In the genomic region with DNA sequence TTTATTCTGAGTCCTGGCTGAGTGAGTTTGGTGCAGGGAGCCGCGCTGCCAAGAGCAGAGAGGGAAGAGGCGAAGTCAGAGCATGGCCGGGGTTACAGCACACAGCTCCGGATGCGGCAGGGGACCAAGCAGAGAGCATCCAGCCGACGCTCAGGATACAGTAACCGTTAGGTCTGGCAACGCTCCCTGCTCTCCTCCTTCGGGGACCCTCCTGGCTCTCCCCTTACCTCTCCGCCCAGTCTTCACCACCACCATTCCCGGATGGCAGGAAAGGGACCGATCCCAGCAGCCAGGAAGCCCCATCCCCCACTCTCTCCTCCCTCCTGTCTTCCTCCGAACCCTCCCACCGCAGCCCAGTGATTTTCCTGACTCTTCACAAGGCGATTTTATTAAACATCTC, we compare ENCODE assay signal across 8 mouse cellular contexts. TPM values are rescaled to one million over a fixed set of nuclear protein-coding genes. Genes with fewer than 3 reads are reported as not detected.
DNase-seq lines count a peak whose midpoint lies in the region; ATAC-seq and TF ChIP-seq lines count a peak whose summit lies in the region.

No protein-coding gene starts in this region.

- no peak for ATAC-seq in heart, postnatal 0 days (ENCODE audit: insufficient read depth, low read depth)
- peak; percentile 57; the same call in 1 of the 2 replicates for ATAC-seq in limb, embryonic 14.5 days (ENCODE audit: low FRiP score, low read depth)
- ATAC-seq in stomach, embryonic 14.5 days (ENCODE audit: insufficient number of reproducible peaks, insufficient read depth, low FRiP score, low read depth): no peak

- no peaks in the 10 kb centered on the region for H3K36me3 ChIP-seq in testis, adult 2 months (ENCODE audit: control insufficient read depth, insufficient read depth, low read length)
- H3K36me3 ChIP-seq in heart, postnatal 0 days (replicated peaks; ENCODE audit: control insufficient read depth, insufficient read depth, low read length): no peaks in the 10 kb centered on the region
- H3K36me3 ChIP-seq in limb, embryonic 14.5 days (ENCODE audit: control insufficient read depth, insufficient read depth, low read length): no peaks in the 10 kb centered on the region
- H3K36me3 ChIP-seq in stomach, embryonic 14.5 days (ENCODE audit: control insufficient read depth, insufficient read depth, low read length): no peaks in the 10 kb centered on the region

- TF ChIP-seq EP300 in heart, postnatal 0 days (IDR thresholded peaks at IDR 0.05; ENCODE audit: low read depth): no peak

- no peak for TF ChIP-seq CTCF in testis, adult 2 months (IDR thresholded peaks at IDR 0.05; ENCODE audit: control insufficient read depth, insufficient read depth, insufficient replicate concordance, low read depth, low read length)
- TF ChIP-seq CTCF in heart, postnatal 0 days (IDR thresholded peaks at IDR 0.05; ENCODE audit: low read depth): no peak

- H3K4me2 ChIP-seq in heart, postnatal 0 days (ENCODE audit: low read depth, low read length): peak overlapping the region; percentile 61
- H3K4me2 ChIP-seq in limb, embryonic 14.5 days (replicated peaks; ENCODE audit: low read depth, low read length, severe bottlenecking): peak overlapping the region; percentile 74
- peak overlapping the region; percentile 62 for H3K4me2 ChIP-seq in stomach, embryonic 14.5 days (replicated peaks; ENCODE audit: low read depth, low read length)

- peak overlapping the region; percentile 39 for H3K4me3 ChIP-seq in testis, adult 2 months (ENCODE audit: control insufficient read depth, low read depth, low read length)
- H3K4me3 ChIP-seq in heart, postnatal 0 days (ENCODE audit: low read depth, low read length): peak overlapping the region; percentile 34
- H3K4me3 ChIP-seq in limb, embryonic 14.5 days (replicated peaks; ENCODE audit: low read length): peak overlapping the region; percentile 41
- H3K4me3 ChIP-seq in stomach, embryonic 14.5 days (ENCODE audit: low read depth, low read length): peak overlapping the region; percentile 34

- H3K27me3 ChIP-seq in testis, adult 2 months (ENCODE audit: control insufficient read depth, insufficient read depth, low read length): no peaks in the 10 kb centered on the region
- H3K27me3 ChIP-seq in heart, postnatal 0 days (ENCODE audit: control insufficient read depth, insufficient read depth, low read length): 0 out of 2 replicates have a peak, but pooled peaks cover 5% of the 10 kb centered on the region
- H3K27me3 ChIP-seq in limb, embryonic 14.5 days (ENCODE audit: control insufficient read depth, insufficient read depth, low read length): no peaks in the 10 kb centered on the region
- no peaks in the 10 kb centered on the region for H3K27me3 ChIP-seq in stomach, embryonic 14.5 days (ENCODE audit: control insufficient read depth, insufficient read depth, low read length)

- no peak overlapping the region for H3K9ac ChIP-seq in heart, postnatal 0 days (replicated peaks; ENCODE audit: low read depth, low read length)
- peak overlapping the region; percentile 56 for H3K9ac ChIP-seq in limb, embryonic 14.5 days (ENCODE audit: low read depth, low read length, severe bottlenecking)
- H3K9ac ChIP-seq in stomach, embryonic 14.5 days (replicated peaks; ENCODE audit: low read depth, low read length): peak overlapping the region; percentile 28; the same call in 1 of the 2 replicates

- H3K27ac ChIP-seq in testis, adult 2 months (ENCODE audit: control insufficient read depth, insufficient read depth, low read depth, low read length): no peak overlapping the region
- no peak overlapping the region for H3K27ac ChIP-seq in heart, postnatal 0 days (ENCODE audit: low read depth)
- no peak overlapping the region for H3K27ac ChIP-seq in limb, embryonic 14.5 days (replicated peaks; ENCODE audit: low read depth, low read length)
- no peak overlapping the region for H3K27ac ChIP-seq in stomach, embryonic 14.5 days (ENCODE audit: low read length)

- H3K4me1 ChIP-seq in testis, adult 2 months (ENCODE audit: control insufficient read depth, insufficient read depth, low read length): peaks cover 7% of the 10 kb centered on the region
- no peaks in the 10 kb centered on the region for H3K4me1 ChIP-seq in heart, postnatal 0 days (ENCODE audit: control insufficient read depth, insufficient read depth)
- no peaks in the 10 kb centered on the region for H3K4me1 ChIP-seq in limb, embryonic 14.5 days (ENCODE audit: control insufficient read depth, insufficient read depth, low read length)
- no peaks in the 10 kb centered on the region for H3K4me1 ChIP-seq in stomach, embryonic 14.5 days (ENCODE audit: control insufficient read depth, insufficient read depth, low read length)

- 1% methylated on average over 17 of the region's 17 CpGs for WGBS in heart, postnatal 0 days
- 0% methylated on average over 17 of the region's 17 CpGs for WGBS in limb, embryonic 14.5 days
- WGBS in stomach, embryonic 14.5 days: under 1% methylated on average over 17 of the region's 17 CpGs

- peak; percentile 20 for DNase-seq in adrenal gland, postnatal 14 days
- no peak for DNase-seq in adrenal gland, adult 8-10 months
- no peak for DNase-seq in testis, postnatal 14 days (ENCODE audit: low spot score)
- no peak for DNase-seq in heart, postnatal 0 days (ENCODE audit: low spot score)
- peak; percentile 55 for DNase-seq in limb, embryonic 14.5 days (ENCODE audit: low spot score)
- DNase-seq in thymus, postnatal 0 days (ENCODE audit: low spot score): no peak

- no peak for TF ChIP-seq POLR2A in testis, adult 2 months (IDR thresholded peaks at IDR 0.05; ENCODE audit: control insufficient read depth, low read depth, low read length)
- peak; percentile 60; the same call in 1 of the 2 replicates for TF ChIP-seq POLR2A in limb, embryonic 14.5 days (IDR thresholded peaks at IDR 0.05; ENCODE audit: borderline replicate concordance, extremely low read depth, insufficient read depth, insufficient read length)

- no peaks in the 10 kb centered on the region for H3K9me3 ChIP-seq in heart, postnatal 0 days (replicated peaks; ENCODE audit: control insufficient read depth, low read length)
- no peaks in the 10 kb centered on the region for H3K9me3 ChIP-seq in limb, embryonic 14.5 days (ENCODE audit: control insufficient read depth, low read length)
- no peaks in the 10 kb centered on the region for H3K9me3 ChIP-seq in stomach, embryonic 14.5 days (ENCODE audit: control insufficient read depth, low read depth, low read length)

RNA-seq across cellular contexts. Expression of gene Cabp1, which starts 20.7 kb away (rescaled TPM):
- 9.9 and 11.1 TPM in 2 replicates for total RNA-seq in adrenal gland, postnatal 14 days (2021)
- 10 to 100 TPM; 11.8 to 59.6 (median 41.5) TPM for total RNA-seq in adrenal gland, adult 8-10 months (2022)
- 7.2 and 9.1 TPM in 2 replicates for polyA plus RNA-seq in testis, adult 2 months (2012; rRNA removed)
- 0.39 and 4.1 TPM in 2 replicates for total RNA-seq in heart, postnatal 0 days (2014; rRNA removed; ENCODE audit: low replicate concordance)
- polyA plus RNA-seq in heart, postnatal 0 days (2015; fragmentation: Nextera tagmentation; extraction: Ambion mirVana): 0.78 and 0.96 TPM in 2 replicates
- 3.1 and 4.7 TPM in 2 replicates for polyA plus RNA-seq in limb, embryonic 14.5 days (2012; rRNA removed)
- 1.2 and 1.5 TPM in 2 replicates for polyA plus RNA-seq in limb, embryonic 14.5 days (2014; fragmentation: Nextera tagmentation; extraction: Ambion mirVana)
- polyA plus RNA-seq in stomach, embryonic 14.5 days (2014; fragmentation: Nextera tagmentation; extraction: Ambion mirVana): 1.00 and 1.5 TPM in 2 replicates
- 0.99 and 1.4 TPM in 2 replicates for polyA plus RNA-seq in thymus, postnatal 0 days (2015; fragmentation: Nextera tagmentation; extraction: Ambion mirVana)

RNA-seq across cellular contexts. Expression of gene Pop5, which starts 20.8 kb away (rescaled TPM):
- total RNA-seq in adrenal gland, postnatal 14 days (2021): 92.6 and 92.9 TPM in 2 replicates
- 10 to 100 TPM; 75.9 to 87.9 (median 84.9) TPM for total RNA-seq in adrenal gland, adult 8-10 months (2022)
- polyA plus RNA-seq in testis, adult 2 months (2012; rRNA removed): 15.5 and 16.2 TPM in 2 replicates
- 41.1 and 71.6 TPM in 2 replicates for total RNA-seq in heart, postnatal 0 days (2014; rRNA removed; ENCODE audit: low replicate concordance)
- polyA plus RNA-seq in heart, postnatal 0 days (2015; fragmentation: Nextera tagmentation; extraction: Ambion mirVana): 57.9 and 65.9 TPM in 2 replicates
- 51.6 and 61.7 TPM in 2 replicates for polyA plus RNA-seq in limb, embryonic 14.5 days (2012; rRNA removed)
- 90.3 and 107 TPM in 2 replicates for polyA plus RNA-seq in limb, embryonic 14.5 days (2014; fragmentation: Nextera tagmentation; extraction: Ambion mirVana)
- 93.1 and 97.7 TPM in 2 replicates for polyA plus RNA-seq in stomach, embryonic 14.5 days (2014; fragmentation: Nextera tagmentation; extraction: Ambion mirVana)
- 229 and 231 TPM in 2 replicates for polyA plus RNA-seq in thymus, postnatal 0 days (2015; fragmentation: Nextera tagmentation; extraction: Ambion mirVana)

RNA-seq across cellular contexts. Expression of gene Mlec, which starts 56.9 kb away (rescaled TPM):
- total RNA-seq in adrenal gland, postnatal 14 days (2021): 140 and 144 TPM in 2 replicates
- total RNA-seq in adrenal gland, adult 8-10 months (2022): 100 to 1,000 TPM; 207 to 274 (median 239) TPM
- polyA plus RNA-seq in testis, adult 2 months (2012; rRNA removed): 85.1 and 115 TPM in 2 replicates
- 68.4 and 74.8 TPM in 2 replicates for total RNA-seq in heart, postnatal 0 days (2014; rRNA removed; ENCODE audit: low replicate concordance)
- polyA plus RNA-seq in heart, postnatal 0 days (2015; fragmentation: Nextera tagmentation; extraction: Ambion mirVana): 20.4 and 21.1 TPM in 2 replicates
- polyA plus RNA-seq in limb, embryonic 14.5 days (2012; rRNA removed): 182 and 215 TPM in 2 replicates
- polyA plus RNA-seq in limb, embryonic 14.5 days (2014; fragmentation: Nextera tagmentation; extraction: Ambion mirVana): 73.7 and 77.8 TPM in 2 replicates
- 52.6 and 61.3 TPM in 2 replicates for polyA plus RNA-seq in stomach, embryonic 14.5 days (2014; fragmentation: Nextera tagmentation; extraction: Ambion mirVana)
- 25.2 and 26.9 TPM in 2 replicates for polyA plus RNA-seq in thymus, postnatal 0 days (2015; fragmentation: Nextera tagmentation; extraction: Ambion mirVana)

RNA-seq across cellular contexts. Expression of gene Rnf10, which starts 57.8 kb away (rescaled TPM):
- 259 and 262 TPM in 2 replicates for total RNA-seq in adrenal gland, postnatal 14 days (2021)
- 100 to 1,000 TPM; 218 to 258 (median 235) TPM for total RNA-seq in adrenal gland, adult 8-10 months (2022)
- 240 and 247 TPM in 2 replicates for polyA plus RNA-seq in testis, adult 2 months (2012; rRNA removed)
- 76.0 and 82.4 TPM in 2 replicates for total RNA-seq in heart, postnatal 0 days (2014; rRNA removed; ENCODE audit: low replicate concordance)
- polyA plus RNA-seq in heart, postnatal 0 days (2015; fragmentation: Nextera tagmentation; extraction: Ambion mirVana): 104 and 105 TPM in 2 replicates
- 163 and 180 TPM in 2 replicates for polyA plus RNA-seq in limb, embryonic 14.5 days (2012; rRNA removed)
- 86.7 and 95.6 TPM in 2 replicates for polyA plus RNA-seq in limb, embryonic 14.5 days (2014; fragmentation: Nextera tagmentation; extraction: Ambion mirVana)
- polyA plus RNA-seq in stomach, embryonic 14.5 days (2014; fragmentation: Nextera tagmentation; extraction: Ambion mirVana): 62.6 and 66.5 TPM in 2 replicates
- polyA plus RNA-seq in thymus, postnatal 0 days (2015; fragmentation: Nextera tagmentation; extraction: Ambion mirVana): 88.3 and 98.7 TPM in 2 replicates

Comparison
In these comparisons a context has a peak if more than half of its experiments do, and no peak if none do; other contexts are left out.
1. DNase-seq: peak in adrenal gland, postnatal 14 days (single experiment) and limb, embryonic 14.5 days (single experiment); none in adrenal gland, adult 8-10 months (single experiment), testis, postnatal 14 days (single experiment), heart, postnatal 0 days (single experiment) and thymus, postnatal 0 days (single experiment).
2. Peak in every context shown above with its lines, with median percentiles within 50 percentile points of each other: H3K4me3 ChIP-seq and H3K4me2 ChIP-seq.